Mouse (Mus musculus) heart, postnatal 0 days (tissue): ENCODE results near the gene Oas3. TPM values are rescaled to one million over a fixed set of nuclear protein-coding genes. Genes with fewer than 3 reads are reported as not detected.

Experiments used
- ATAC-seq: fragments of 200-750 bp; cut with Nextera tagmentation; 2 replicates; pipeline ENCODE4 v1.8.0; 2017; ENCODE audit warnings: low read depth, moderate number of reproducible peaks, moderate library complexity; ENCODE audit not compliant: insufficient read depth
- DNase-seq: peaks from one replicate; pipeline ENCODE4 v3.0.0-alpha.2; 2016; ENCODE audit warnings: low spot score
- H3K27ac ChIP-seq: fragments of 300-500 bp; sonication (generic); 2 replicates; pipeline ENCODE4 v1.5.1; 2014; ENCODE audit warnings: low read depth, mild to moderate bottlenecking
- H3K27me3 ChIP-seq: fragments of 300-500 bp; sonication (generic); 2 replicates; pipeline ENCODE4 v1.6.1; 2014; ENCODE audit warnings: low read length, mixed read lengths; ENCODE audit not compliant: control insufficient read depth, insufficient read depth
- H3K36me3 ChIP-seq: fragments of 300-500 bp; sonication (generic); replicated peaks from 2 replicates; pipeline ENCODE4 v1.6.1; 2014; ENCODE audit warnings: low read length, mixed read lengths; ENCODE audit not compliant: control insufficient read depth, insufficient read depth
- H3K4me1 ChIP-seq: fragments of 300-500 bp; sonication (generic); 2 replicates; pipeline ENCODE4 v1.6.1; 2014; ENCODE audit warnings: antibody characterized with exemption; ENCODE audit not compliant: control insufficient read depth, insufficient read depth
- H3K4me2 ChIP-seq: fragments of 300-500 bp; sonication (generic); 2 replicates; pipeline ENCODE4 v1.6.1; 2014; ENCODE audit warnings: low read depth, mild to moderate bottlenecking, low read length, moderate library complexity
- H3K4me3 ChIP-seq: fragments of 300-500 bp; sonication (generic); 2 replicates; pipeline ENCODE4 v1.5.1; 2014; ENCODE audit warnings: low read depth, low read length
- H3K9ac ChIP-seq: fragments of 300-500 bp; sonication (generic); replicated peaks from 2 replicates; pipeline ENCODE4 v1.6.1; 2014; ENCODE audit warnings: low read depth, low read length, mixed read lengths
- H3K9me3 ChIP-seq: fragments of 300-500 bp; sonication (generic); replicated peaks from 2 replicates; pipeline ENCODE4 v1.6.1; 2016; ENCODE audit warnings: low read length; ENCODE audit not compliant: control insufficient read depth
- CTCF ChIP-seq: IDR thresholded peaks from 2 replicates; pipeline ENCODE4 v1.5.1; 2016; ENCODE audit warnings: antibody characterized with exemption, control low read depth, low read depth
- EP300 ChIP-seq: IDR thresholded peaks from 2 replicates; pipeline ENCODE4 v1.6.1; 2016; ENCODE audit warnings: antibody characterized with exemption, low read depth
- WGBS: fragments of 180-500 bp; shearing (Covaris S2); extraction: QIAGEN DNeasy Blood & Tissue Kit; methylation state at CpG from one replicate; pipeline ENCODE4 v1.1.7; 2014; 5-methylcytosine and 5-hydroxymethylcytosine counted together
- polyA plus RNA-seq: library from polyadenylated mRNA; unstranded; fragments of >200 nt; fragmentation: Nextera tagmentation; extraction: Ambion mirVana; gene quantifications from 2 replicates; pipeline ENCODE4 v1.2.1, GENCODE M21; 2015
- total RNA-seq: library from RNA; depleted of rRNA; stranded (reverse); fragments of >200 nt; gene quantifications from 2 replicates; pipeline ENCODE4 v1.2.3, GENCODE M21; 2014; ENCODE audit warnings: low replicate concordance

Oas3 gene
- total and polyA plus RNA-seq, 2 experiments from 2014 or later = 0.26 to 0.80 TPM

- Histone ChIP-seq H3K4me2 (peak overlapping the region; percentile 52), H3K27me3 (peaks cover 87% of the 10 kb centered on the region), H3K9me3 (no peaks in the 10 kb centered on the region), H3K4me3 (peak overlapping the region; percentile 39), H3K9ac (no peak overlapping the region), H3K4me1 (peaks cover 11% of the 10 kb centered on the region; the same call in 1 of the 2 replicates), H3K27ac (no peak overlapping the region), H3K36me3 (no peaks in the 10 kb centered on the region)
- TF ChIP-seq EP300 (no peak), CTCF (no peak)
- no peak for ATAC-seq
- DNase-seq = no peak
- WGBS = 1% methylated on average over 42 of the region's 43 CpGs
Observed at GRCm38 (mm10) chr5:120711416-120711815, 66.0 kb downstream of the Oas3 start.

- H3K27ac ChIP-seq = no peak overlapping the region
- H3K4me1 ChIP-seq = peaks cover 11% of the 10 kb centered on the region; the same call in 1 of the 2 replicates
- peak overlapping the region; percentile 52 for H3K4me2 ChIP-seq
- no peak for DNase-seq
- WGBS = 2% methylated on average over 27 of the region's 34 CpGs
- H3K4me3 ChIP-seq = peak overlapping the region; percentile 39
- H3K36me3 ChIP-seq = no peaks in the 10 kb centered on the region
- H3K27me3 ChIP-seq = peaks cover 93% of the 10 kb centered on the region
- no peak for ATAC-seq
- TF ChIP-seq EP300 (no peak), CTCF (no peak)
- H3K9ac ChIP-seq = no peak overlapping the region
- no peaks in the 10 kb centered on the region for H3K9me3 ChIP-seq
Observed at GRCm38 (mm10) chr5:120710826-120711248, 66.6 kb downstream of the Oas3 start.

GRCm38 (mm10) chr5:120710161-120710825 is 67.2 kb downstream of the Oas3 start:
- Histone ChIP-seq H3K4me3 (peak overlapping the region; percentile 39), H3K27ac (no peak overlapping the region), H3K9ac (no peak overlapping the region), H3K4me1 (peaks cover 11% of the 10 kb centered on the region; the same call in 1 of the 2 replicates), H3K4me2 (peak overlapping the region; percentile 52), H3K36me3 (no peaks in the 10 kb centered on the region), H3K9me3 (no peaks in the 10 kb centered on the region), H3K27me3 (peaks cover 96% of the 10 kb centered on the region)
- ATAC-seq (peak; percentile 22; the same call in 1 of the 2 replicates), DNase-seq (no peak)
- no peak for TF ChIP-seq CTCF
- TF ChIP-seq EP300 = no peak
- 2% methylated on average over 39 of the region's 40 CpGs for WGBS

GRCm38 (mm10) chr5:120706976-120707375 is 70.5 kb downstream of the Oas3 start:
- WGBS = 45% methylated on average over 13 of the region's 13 CpGs
- no peak for ATAC-seq
- Histone ChIP-seq H3K4me1 (peaks cover 11% of the 10 kb centered on the region; the same call in 1 of the 2 replicates), H3K9me3 (no peaks in the 10 kb centered on the region), H3K4me2 (no peak overlapping the region), H3K27me3 (peaks cover 90% of the 10 kb centered on the region), H3K4me3 (no peak overlapping the region), H3K27ac (no peak overlapping the region), H3K9ac (no peak overlapping the region), H3K36me3 (no peaks in the 10 kb centered on the region)
- TF ChIP-seq CTCF (no peak), EP300 (no peak)
- no peak for DNase-seq

GRCm38 (mm10) chr5:120706541-120706940 is 70.9 kb downstream of the Oas3 start:
- H3K4me1 ChIP-seq = peaks cover 11% of the 10 kb centered on the region; the same call in 1 of the 2 replicates
- no peak for ATAC-seq
- H3K9me3 ChIP-seq = no peaks in the 10 kb centered on the region
- no peak for DNase-seq
- no peak overlapping the region for H3K9ac ChIP-seq
- peaks cover 87% of the 10 kb centered on the region for H3K27me3 ChIP-seq
- H3K4me3 ChIP-seq = no peak overlapping the region
- WGBS = 17% methylated on average over 16 of the region's 16 CpGs
- no peak for TF ChIP-seq CTCF
- H3K27ac ChIP-seq = no peak overlapping the region
- H3K36me3 ChIP-seq = no peaks in the 10 kb centered on the region
- no peak overlapping the region for H3K4me2 ChIP-seq

- H3K4me1 ChIP-seq = no peaks in the 10 kb centered on the region
- ATAC-seq (no peak), DNase-seq (no peak)
- H3K27me3 ChIP-seq = peaks cover 83% of the 10 kb centered on the region
- H3K4me3 ChIP-seq = no peak overlapping the region
- no peaks in the 10 kb centered on the region for H3K9me3 ChIP-seq
- H3K27ac ChIP-seq = no peak overlapping the region
- no peak overlapping the region for H3K4me2 ChIP-seq
- 33% methylated on average over 6 of the region's 6 CpGs for WGBS
- no peak overlapping the region for H3K9ac ChIP-seq
- no peaks in the 10 kb centered on the region for H3K36me3 ChIP-seq
- TF ChIP-seq CTCF (no peak), EP300 (no peak)
Observed at GRCm38 (mm10) chr5:120704421-120704820, 73.0 kb downstream of the Oas3 start.
